Mouse (Mus musculus) liver, adult 10 weeks (tissue): ENCODE results near the gene Atic. TPM values are rescaled to one million over a fixed set of nuclear protein-coding genes. Genes with fewer than 3 reads are reported as not detected.

Source experiments
- polyA plus RNA-seq: library from polyadenylated mRNA; stranded (reverse); fragments of 350-450 nt; fragmentation: Illumina TruSeq; extraction: RNeasy Lipid Tissue Mini Kit (QIAGEN cat#74804); gene quantifications from one replicate; pipeline ENCODE4 v1.2.3, GENCODE M21; 2014; ENCODE audit warnings: low read depth, low replicate concordance

Gene Atic
- polyA plus RNA-seq = 23.9 TPM

GRCm38 (mm10) chr1:71556688-71557612, at the start of gene Atic:
TSS of gene Atic (plus strand) at chr1:71557150.

Other genes starting within 250 kb of the Atic start
- gene Abca12, start 142.2 kb upstream of the Atic start, polyA plus RNA-seq = not detected
- 274 TPM for gene Fn1, start 96.0 kb downstream of the Atic start, polyA plus RNA-seq